Mouse (Mus musculus) neural tube, embryonic 15.5 days (tissue): ENCODE measurements at regions not wholly inside any gene's neighbourhood (a gene's known extent, or its start where the extent isn't known, plus 50 kb on each side); places are given as distances from the start of the nearest gene placed in this dataset.

ENCODE experiments used
- ATAC-seq: fragments of 200-750 bp; cut with Nextera tagmentation; 2 replicates; pipeline ENCODE4 v1.8.0; 2017; ENCODE audit warnings: mild to moderate bottlenecking, moderate TSS enrichment, moderate library complexity; ENCODE audit not compliant: low FRiP score
- H3K27ac ChIP-seq: fragments of 300-500 bp; sonication (generic); replicated peaks from 2 replicates; pipeline ENCODE4 v1.5.1; 2015; ENCODE audit warnings: mild to moderate bottlenecking, inconsistent platforms
- H3K27me3 ChIP-seq: fragments of 300-500 bp; sonication (generic); replicated peaks from 2 replicates; pipeline ENCODE4 v1.6.1; 2015; ENCODE audit warnings: inconsistent platforms
- H3K36me3 ChIP-seq: fragments of 300-500 bp; sonication (generic); 2 replicates; pipeline ENCODE4 v1.6.1; 2015; ENCODE audit warnings: inconsistent platforms
- H3K4me1 ChIP-seq: fragments of 300-500 bp; sonication (generic); 2 replicates; pipeline ENCODE4 v1.6.1; 2015; ENCODE audit warnings: inconsistent platforms
- H3K4me2 ChIP-seq: fragments of 300-500 bp; sonication (generic); 2 replicates; pipeline ENCODE4 v1.6.1; 2015; ENCODE audit warnings: inconsistent platforms, mild to moderate bottlenecking, moderate library complexity
- H3K4me3 ChIP-seq: fragments of 300-500 bp; sonication (generic); replicated peaks from 2 replicates; pipeline ENCODE4 v1.5.1; 2015; ENCODE audit warnings: mild to moderate bottlenecking, inconsistent platforms
- H3K9ac ChIP-seq: fragments of 300-500 bp; sonication (generic); replicated peaks from 2 replicates; pipeline ENCODE4 v1.6.1; 2015; ENCODE audit warnings: mild to moderate bottlenecking, inconsistent platforms
- H3K9me3 ChIP-seq: fragments of 300-500 bp; sonication (generic); replicated peaks from 2 replicates; pipeline ENCODE4 v1.6.1; 2016; ENCODE audit warnings: inconsistent platforms
- WGBS: fragments of 180-500 bp; shearing (Covaris S2); methylation state at CpG from one replicate; pipeline ENCODE4 v1.1.7; 2015; ENCODE audit warnings: mixed read lengths; 5-methylcytosine and 5-hydroxymethylcytosine counted together

DNA sequence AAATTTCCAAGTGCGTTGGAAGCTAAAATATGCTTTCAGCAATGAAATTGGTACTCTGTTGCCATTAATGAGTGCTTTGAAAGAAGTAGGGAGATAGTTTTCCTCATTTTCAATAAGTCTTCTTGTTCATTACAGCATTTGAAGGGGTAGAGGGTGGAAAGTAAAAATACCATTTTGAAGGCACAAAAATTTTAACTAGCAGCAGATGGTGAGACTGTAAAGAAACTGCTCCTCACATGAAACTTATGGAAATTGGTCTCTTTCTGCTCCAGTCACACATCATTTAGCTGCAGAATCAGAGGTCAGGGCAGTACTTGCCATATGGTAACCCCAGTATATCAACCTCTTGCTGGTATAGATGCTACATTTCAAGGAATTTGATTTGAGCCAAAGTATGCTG lies 414.1 kb downstream of the Chl1 start:
- Histone ChIP-seq H3K4me2 (no peak overlapping the region), H3K27me3 (no peaks in the 10 kb centered on the region), H3K4me3 (no peak overlapping the region), H3K36me3 (no peaks in the 10 kb centered on the region), H3K4me1 (no peaks in the 10 kb centered on the region), H3K9ac (no peak overlapping the region), H3K9me3 (no peaks in the 10 kb centered on the region), H3K27ac (no peak overlapping the region)
- no peak for ATAC-seq
- WGBS, result 79% methylated on average over 1 of the region's 1 CpGs

DNA sequence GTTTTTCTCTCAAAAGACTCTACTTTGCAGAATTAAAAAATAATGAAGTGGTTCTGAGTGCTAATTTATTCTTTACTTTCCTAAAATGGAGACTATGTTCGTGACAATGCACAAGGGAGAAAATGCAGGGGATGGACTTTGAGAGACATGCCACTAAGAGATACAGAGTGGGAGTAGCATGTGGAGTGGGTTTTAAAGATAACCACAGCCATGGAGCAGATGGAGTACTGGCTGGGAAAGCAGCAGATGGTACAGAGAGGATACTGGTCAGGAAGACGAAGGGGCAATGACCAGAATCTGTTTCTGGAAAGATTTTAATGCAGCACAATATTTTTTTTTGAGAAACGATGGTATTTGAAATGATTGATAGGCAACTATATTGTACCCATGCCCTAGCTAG lies 416.7 kb downstream of the Chl1 start:
- no peaks in the 10 kb centered on the region for H3K36me3 ChIP-seq
- ATAC-seq, result no peak
- no peaks in the 10 kb centered on the region for H3K9me3 ChIP-seq
- H3K4me1 ChIP-seq, result no peaks in the 10 kb centered on the region
- no peak overlapping the region for H3K27ac ChIP-seq
- no peaks in the 10 kb centered on the region for H3K27me3 ChIP-seq
- no peak overlapping the region for H3K4me3 ChIP-seq
- 81% methylated on average over 3 of the region's 3 CpGs for WGBS
- no peak overlapping the region for H3K9ac ChIP-seq
- no peak overlapping the region for H3K4me2 ChIP-seq

DNA sequence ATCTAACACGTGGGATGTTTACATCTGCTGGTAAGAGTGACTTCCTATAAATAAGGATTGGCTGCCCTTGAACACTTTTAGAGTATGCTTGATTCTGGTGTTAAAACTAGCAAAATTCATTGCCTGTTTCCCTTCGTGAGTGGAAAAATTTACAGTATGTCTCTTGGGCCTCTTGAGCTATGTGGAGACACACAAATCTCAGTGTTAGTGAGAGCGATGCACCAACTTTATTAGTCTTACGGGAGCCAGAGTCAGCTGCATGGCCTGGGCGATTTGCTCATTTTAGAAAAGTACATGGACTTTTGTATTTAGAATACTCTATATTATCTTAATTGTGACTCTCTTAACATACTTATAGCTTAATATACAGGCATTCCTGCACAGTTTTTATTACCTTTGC lies 430.0 kb downstream of the Chl1 start:
- WGBS, result 69% methylated on average over 5 of the region's 5 CpGs
- H3K4me2 ChIP-seq, result no peak overlapping the region
- ATAC-seq, result no peak

DNA sequence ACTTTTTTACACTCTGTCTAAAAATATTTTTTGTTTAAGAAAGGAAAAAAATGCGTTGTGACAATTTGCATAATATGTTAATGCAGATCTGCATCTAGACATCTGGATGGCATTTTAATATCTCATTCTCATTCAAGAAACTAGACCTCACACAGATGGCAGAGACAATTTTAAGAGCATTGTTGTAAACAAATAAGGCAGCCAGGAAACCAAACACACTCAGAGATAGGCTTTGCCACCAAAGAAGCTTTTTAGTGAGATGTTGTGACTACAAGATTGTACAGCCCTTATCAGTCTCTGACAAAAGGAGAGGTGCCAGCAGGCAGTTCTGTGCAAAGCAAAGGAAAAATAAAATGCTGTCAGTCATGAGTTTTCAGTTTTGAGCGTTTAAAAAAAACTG lies 434.0 kb downstream of the Chl1 start:
- no peak overlapping the region for H3K27ac ChIP-seq
- H3K4me3 ChIP-seq, result no peak overlapping the region
- H3K9ac ChIP-seq, result no peak overlapping the region
- H3K36me3 ChIP-seq, result no peaks in the 10 kb centered on the region
- no peaks in the 10 kb centered on the region for H3K9me3 ChIP-seq
- H3K4me1 ChIP-seq, result no peaks in the 10 kb centered on the region
- no peaks in the 10 kb centered on the region for H3K27me3 ChIP-seq
- 70% methylated on average over 2 of the region's 2 CpGs for WGBS
- H3K4me2 ChIP-seq, result no peak overlapping the region
- ATAC-seq, result no peak

More for the DNA sequence above, 430.0 kb downstream of the Chl1 start:
- Histone ChIP-seq H3K36me3 (no peaks in the 10 kb centered on the region), H3K4me3 (no peak overlapping the region), H3K9ac (no peak overlapping the region), H3K9me3 (no peaks in the 10 kb centered on the region), H3K27ac (no peak overlapping the region), H3K4me1 (no peaks in the 10 kb centered on the region), H3K27me3 (no peaks in the 10 kb centered on the region)

DNA sequence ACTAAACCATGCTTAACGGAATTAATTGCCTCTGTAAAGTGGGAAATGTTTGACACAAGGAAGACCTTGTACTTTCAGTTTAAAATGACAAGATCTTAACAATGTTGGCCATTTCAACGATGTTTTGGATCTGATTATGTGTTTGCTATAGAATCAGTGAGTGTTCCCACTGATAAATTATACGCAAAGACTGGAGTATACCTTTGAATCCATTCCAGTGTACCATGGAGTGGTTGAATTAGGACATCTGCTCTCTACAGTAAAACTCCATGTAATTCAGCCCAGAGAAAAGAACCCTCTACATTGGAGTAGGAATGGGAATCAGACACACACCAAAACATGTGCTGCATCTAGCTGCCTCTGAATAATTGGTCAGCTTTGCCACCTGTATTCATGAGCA lies 437.1 kb downstream of the Chl1 start:
- H3K9me3 ChIP-seq, result no peaks in the 10 kb centered on the region
- 78% methylated on average over 3 of the region's 3 CpGs for WGBS

DNA sequence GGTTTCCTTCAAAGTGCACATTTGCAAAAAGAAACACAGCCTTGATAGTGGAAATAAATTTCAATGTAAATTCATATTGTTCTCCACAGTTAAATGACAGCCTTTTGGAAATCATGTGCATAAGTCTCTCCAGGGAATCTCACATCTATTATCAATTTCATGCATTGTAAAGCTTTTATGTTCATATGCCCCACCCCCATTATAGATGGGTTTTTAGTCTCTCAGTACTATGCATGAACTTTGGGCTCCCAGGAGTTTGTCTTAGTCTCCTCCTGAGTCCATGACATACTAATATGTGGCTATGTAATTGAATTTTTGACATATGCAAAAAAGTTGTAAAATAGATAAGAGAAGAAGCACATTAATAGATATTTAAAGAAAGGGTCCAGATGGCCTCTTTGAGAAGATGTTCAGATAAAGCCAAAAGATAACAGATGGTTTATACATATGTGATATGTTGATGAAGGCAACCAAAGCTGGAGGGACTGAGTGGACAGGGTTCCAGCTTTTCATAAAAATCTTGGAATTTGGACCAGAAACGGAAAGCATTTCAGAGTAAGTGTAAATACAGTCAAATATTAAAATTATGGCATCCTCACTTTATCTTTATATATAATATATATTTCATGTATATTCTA lies 442.9 kb downstream of the Chl1 start:
- WGBS, result 73% methylated on average over 1 of the region's 1 CpGs
- Histone ChIP-seq H3K36me3 (no peaks in the 10 kb centered on the region), H3K4me2 (no peak overlapping the region), H3K9me3 (no peaks in the 10 kb centered on the region), H3K9ac (no peak overlapping the region), H3K4me1 (no peaks in the 10 kb centered on the region), H3K4me3 (no peak overlapping the region), H3K27me3 (no peaks in the 10 kb centered on the region), H3K27ac (no peak overlapping the region)
- no peak for ATAC-seq

More for the DNA sequence above, 437.1 kb downstream of the Chl1 start:
- no peaks in the 10 kb centered on the region for H3K4me1 ChIP-seq
- H3K4me2 ChIP-seq, result no peak overlapping the region
- H3K27ac ChIP-seq, result no peak overlapping the region
- H3K9ac ChIP-seq, result no peak overlapping the region
- H3K4me3 ChIP-seq, result no peak overlapping the region
- ATAC-seq, result no peak
- no peaks in the 10 kb centered on the region for H3K36me3 ChIP-seq
- no peaks in the 10 kb centered on the region for H3K27me3 ChIP-seq

DNA sequence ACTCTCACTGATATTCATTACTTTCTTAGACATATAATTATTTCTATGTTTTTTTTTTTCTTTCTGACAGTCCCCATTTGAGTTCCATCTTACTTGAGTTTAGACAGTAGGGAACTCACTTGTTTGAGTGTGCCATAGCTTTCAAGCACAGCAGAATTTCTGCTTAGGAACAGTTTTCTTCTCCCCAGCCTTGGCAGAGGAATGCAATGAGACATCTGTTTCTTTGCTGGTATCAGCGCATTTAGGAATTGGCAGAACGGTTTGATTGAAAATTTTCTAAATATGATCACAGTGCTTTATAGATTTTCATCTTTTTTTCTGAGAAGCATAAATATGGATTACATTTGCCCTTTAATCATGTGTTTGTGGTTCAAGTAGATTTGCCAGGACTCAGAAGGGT lies 448.6 kb downstream of the Chl1 start:
- Histone ChIP-seq H3K9me3 (no peaks in the 10 kb centered on the region), H3K4me3 (no peak overlapping the region), H3K27ac (no peak overlapping the region), H3K4me1 (no peaks in the 10 kb centered on the region), H3K9ac (no peak overlapping the region), H3K27me3 (no peaks in the 10 kb centered on the region), H3K4me2 (no peak overlapping the region), H3K36me3 (no peaks in the 10 kb centered on the region)
- 81% methylated on average over 2 of the region's 2 CpGs for WGBS
- ATAC-seq, result no peak

DNA sequence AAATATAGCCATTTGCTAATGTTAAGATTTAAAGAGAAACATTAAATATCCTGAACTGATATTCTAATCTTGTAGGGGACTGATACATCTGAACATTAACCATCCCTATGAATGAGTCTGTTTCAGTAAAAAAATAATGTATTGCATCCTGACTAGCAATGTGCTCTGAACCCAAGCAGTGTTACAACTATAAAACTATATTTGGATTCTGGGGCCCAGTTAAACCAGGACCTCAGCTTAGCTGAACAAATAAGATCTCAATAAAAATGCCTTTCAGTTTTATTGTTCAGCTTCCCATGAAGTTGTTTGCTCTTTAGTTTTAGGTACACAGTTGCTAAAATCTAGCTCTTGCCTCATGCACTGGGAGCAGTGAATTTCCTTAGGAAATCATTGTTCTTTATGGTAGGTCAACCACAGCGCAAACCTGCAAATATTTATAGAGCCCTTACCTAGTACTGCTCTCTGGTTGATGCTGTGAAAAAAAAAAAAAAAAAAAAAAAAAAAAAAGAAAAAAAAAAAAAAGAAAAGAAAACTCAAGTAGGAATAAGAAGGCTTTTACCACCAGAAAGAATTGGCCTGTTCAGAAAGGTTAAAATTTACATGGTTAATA lies 457.5 kb downstream of the Chl1 start:
- Histone ChIP-seq H3K36me3 (no peaks in the 10 kb centered on the region), H3K4me2 (no peak overlapping the region), H3K4me3 (no peak overlapping the region), H3K9ac (no peak overlapping the region), H3K27me3 (no peaks in the 10 kb centered on the region), H3K27ac (no peak overlapping the region), H3K9me3 (no peaks in the 10 kb centered on the region), H3K4me1 (no peaks in the 10 kb centered on the region)
- WGBS, result 85% methylated on average over 1 of the region's 1 CpGs
- no peak for ATAC-seq

DNA sequence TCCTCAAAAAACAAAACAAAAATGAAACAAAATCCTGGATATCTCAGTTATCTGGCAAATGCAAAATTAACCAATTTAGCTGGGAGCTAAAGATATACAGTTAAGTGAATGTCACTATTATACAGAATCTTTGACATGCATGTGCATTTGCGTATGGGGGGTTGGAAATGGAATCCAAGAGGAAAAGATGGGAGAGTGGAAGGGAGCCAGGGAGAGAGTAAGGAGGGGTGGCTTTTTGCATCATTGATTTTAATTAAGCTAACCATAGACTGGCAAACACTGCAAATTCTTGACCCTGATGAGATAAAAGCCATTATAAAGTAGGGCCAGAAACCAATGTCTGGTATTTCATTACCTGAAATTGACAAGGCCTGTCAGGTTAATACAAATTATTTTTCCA lies 488.8 kb downstream of the Chl1 start:
- Histone ChIP-seq H3K4me1 (no peaks in the 10 kb centered on the region), H3K27ac (no peak overlapping the region), H3K4me3 (no peak overlapping the region), H3K9me3 (no peaks in the 10 kb centered on the region), H3K4me2 (no peak overlapping the region), H3K27me3 (no peaks in the 10 kb centered on the region), H3K9ac (no peak overlapping the region), H3K36me3 (no peaks in the 10 kb centered on the region)
- WGBS, result 86% methylated on average over 1 of the region's 1 CpGs
- no peak for ATAC-seq

DNA sequence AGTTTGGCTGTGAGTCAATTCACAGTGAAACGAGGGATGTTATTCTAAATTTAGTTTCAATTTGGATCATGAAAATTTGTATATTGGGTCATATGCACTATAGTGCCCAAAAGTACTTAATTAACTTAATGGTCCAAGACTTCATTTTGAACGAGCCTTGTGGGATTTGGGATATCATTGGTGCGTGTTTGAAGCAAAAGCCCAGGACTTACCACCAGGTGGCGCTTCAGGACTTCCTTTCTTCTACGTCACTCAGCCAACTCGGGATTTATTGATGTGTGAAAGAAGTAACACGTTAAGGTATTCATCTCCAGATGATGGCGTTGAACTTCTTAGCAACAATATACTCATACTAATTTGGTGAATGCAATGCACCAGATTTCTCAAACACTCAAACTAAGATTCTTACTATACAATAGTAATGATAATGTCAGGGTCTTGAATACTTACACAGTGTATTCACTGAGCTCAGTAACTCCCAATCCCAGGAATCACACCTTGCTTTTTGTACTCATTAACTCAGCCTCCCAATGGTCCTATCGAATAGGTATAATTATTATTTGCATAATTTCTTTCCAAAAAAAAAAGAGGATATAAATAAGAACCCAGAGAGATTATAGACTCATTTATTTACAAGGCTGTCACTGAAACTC lies 464.0 kb upstream of the Cntn6 start:
- H3K4me2 ChIP-seq, result peak overlapping the region; percentile 35
- H3K27ac ChIP-seq, result no peak overlapping the region
- H3K9ac ChIP-seq, result no peak overlapping the region
- WGBS, result 7% methylated on average over 9 of the region's 9 CpGs
- H3K9me3 ChIP-seq, result no peaks in the 10 kb centered on the region
- no peaks in the 10 kb centered on the region for H3K36me3 ChIP-seq
- ATAC-seq, result no peak; the same call in 1 of the 2 replicates
- no peaks in the 10 kb centered on the region for H3K27me3 ChIP-seq
- H3K4me3 ChIP-seq, result no peak overlapping the region
- H3K4me1 ChIP-seq, result no peaks in the 10 kb centered on the region

DNA sequence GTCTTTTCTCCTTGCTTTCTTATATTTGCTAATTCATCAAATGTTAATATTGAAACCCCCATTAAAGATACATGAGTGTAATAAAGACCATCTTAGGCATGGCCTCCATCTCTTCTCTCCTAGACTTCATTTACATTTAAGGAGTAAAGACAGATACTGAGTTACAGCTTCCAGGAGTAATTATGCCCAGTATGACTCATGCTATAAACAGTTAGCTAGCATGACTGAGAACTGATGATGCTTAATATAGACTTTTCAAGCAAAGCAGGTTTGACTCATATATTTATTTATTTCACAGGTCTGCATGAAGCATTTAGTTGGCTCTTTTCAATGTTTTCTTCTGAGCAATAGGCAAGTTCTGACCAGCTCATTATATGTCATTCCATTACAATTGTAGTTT lies 453.7 kb upstream of the Cntn6 start:
- Histone ChIP-seq H3K4me3 (no peak overlapping the region), H3K9me3 (no peaks in the 10 kb centered on the region), H3K9ac (no peak overlapping the region), H3K27ac (no peak overlapping the region), H3K27me3 (no peaks in the 10 kb centered on the region), H3K4me2 (no peak overlapping the region), H3K36me3 (no peaks in the 10 kb centered on the region), H3K4me1 (no peaks in the 10 kb centered on the region)
- no peak for ATAC-seq

DNA sequence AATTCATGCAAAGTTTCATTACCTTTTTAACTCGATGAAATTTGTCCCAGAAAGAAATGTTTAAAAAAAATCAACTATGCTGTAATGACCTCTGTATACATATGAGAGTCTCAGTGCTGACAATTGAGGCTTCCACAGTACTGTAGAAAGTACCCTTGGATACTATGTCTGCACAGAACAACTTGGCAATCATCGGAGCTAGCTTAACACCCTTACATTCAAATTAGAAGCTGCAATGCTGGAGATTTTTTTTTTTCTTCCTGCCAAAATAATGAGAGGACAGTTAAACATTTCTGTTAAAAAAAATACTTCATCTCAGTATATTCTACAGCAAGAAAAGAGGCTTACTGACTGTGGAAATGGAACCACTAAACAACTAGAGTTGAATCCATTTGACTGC lies 452.1 kb upstream of the Cntn6 start:
- no peaks in the 10 kb centered on the region for H3K4me1 ChIP-seq
- H3K4me3 ChIP-seq, result no peak overlapping the region
- ATAC-seq, result no peak
- no peaks in the 10 kb centered on the region for H3K36me3 ChIP-seq
- no peak overlapping the region for H3K9ac ChIP-seq
- no peak overlapping the region for H3K27ac ChIP-seq
- 87% methylated on average over 2 of the region's 2 CpGs for WGBS
- H3K4me2 ChIP-seq, result no peak overlapping the region
- no peaks in the 10 kb centered on the region for H3K27me3 ChIP-seq
- H3K9me3 ChIP-seq, result no peaks in the 10 kb centered on the region
